Mouse (Mus musculus): ENCODE results near the gene Nagpa. TPM values are rescaled to one million over a fixed set of nuclear protein-coding genes. Genes with fewer than 3 reads are reported as not detected.
"Not testable (repeated sequence)": the region's sequence is repeated elsewhere in the genome, so short reads cannot be mapped to it uniquely, and the experiment has no call there.

The Nagpa gene
- total RNA-seq (2022): 10 to 100 TPM; 11.1 to 18.8 (median 14.8) TPM

DNA sequence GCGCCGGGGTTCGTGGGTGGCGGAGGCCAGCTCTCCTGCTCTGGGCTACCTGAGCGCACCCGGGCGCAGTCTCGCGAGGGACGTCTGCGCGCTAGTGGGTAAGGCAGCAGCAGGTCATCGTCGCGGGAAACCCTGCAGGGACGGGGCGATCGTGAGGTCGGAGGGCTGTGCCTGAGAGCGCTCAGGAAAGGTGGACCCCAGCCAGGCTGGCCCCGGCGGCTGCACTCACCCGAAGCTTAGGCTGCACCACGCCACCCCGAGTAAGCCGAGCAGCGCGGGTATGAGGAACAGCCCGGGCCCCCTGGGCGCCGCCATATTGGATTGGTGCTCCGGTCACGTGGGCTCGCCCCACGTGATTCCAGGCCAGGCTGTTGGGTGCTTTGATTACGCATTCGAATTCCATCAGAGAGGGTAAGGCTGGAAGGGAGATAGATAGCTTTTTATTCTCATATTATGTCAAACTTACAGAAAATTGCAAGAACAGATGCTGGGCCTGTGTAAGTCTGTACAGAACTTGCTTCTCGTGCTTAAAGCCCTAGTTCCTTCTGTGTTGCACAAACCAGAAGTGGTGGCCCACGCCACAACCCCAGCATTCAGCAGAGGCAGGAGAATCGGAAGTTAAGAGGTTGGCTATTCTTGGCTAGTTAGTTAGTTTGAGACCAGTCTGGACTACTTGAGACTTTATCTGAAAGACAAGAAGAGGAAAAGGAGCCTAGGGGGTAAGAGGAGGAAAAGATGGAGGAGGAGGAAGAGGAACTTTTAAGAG, at the start of gene Nagpa:
Gene Nagpa, minus strand, starts transcription at position 345 of the 766 bp plus-strand sequence.
- DNase-seq (ENCODE audit: low spot score in 2 of 2): peak; percentile 76 to 78

DNA sequence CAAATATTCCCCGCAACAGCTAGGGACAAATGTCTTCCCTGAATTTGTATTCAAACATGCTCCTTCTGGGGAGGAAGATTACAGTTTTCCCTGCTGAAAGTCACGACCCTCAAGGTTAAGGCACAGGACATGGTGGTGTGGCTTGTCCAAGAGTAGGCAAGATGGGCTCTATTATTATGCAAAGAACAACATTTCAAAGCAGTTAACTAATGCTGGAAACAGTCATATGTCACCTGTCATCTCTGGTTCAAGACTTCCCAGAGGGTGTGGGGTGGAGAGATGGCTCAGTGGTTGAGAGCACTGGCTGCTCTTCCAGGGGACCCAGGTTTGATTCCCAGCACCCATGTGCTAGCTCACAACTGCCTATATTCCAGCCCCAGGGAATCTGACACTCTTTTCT, 48.4 kb upstream of the Nagpa start:
- DNase-seq (ENCODE audit: low spot score in 2 of 2): no peak

DNA sequence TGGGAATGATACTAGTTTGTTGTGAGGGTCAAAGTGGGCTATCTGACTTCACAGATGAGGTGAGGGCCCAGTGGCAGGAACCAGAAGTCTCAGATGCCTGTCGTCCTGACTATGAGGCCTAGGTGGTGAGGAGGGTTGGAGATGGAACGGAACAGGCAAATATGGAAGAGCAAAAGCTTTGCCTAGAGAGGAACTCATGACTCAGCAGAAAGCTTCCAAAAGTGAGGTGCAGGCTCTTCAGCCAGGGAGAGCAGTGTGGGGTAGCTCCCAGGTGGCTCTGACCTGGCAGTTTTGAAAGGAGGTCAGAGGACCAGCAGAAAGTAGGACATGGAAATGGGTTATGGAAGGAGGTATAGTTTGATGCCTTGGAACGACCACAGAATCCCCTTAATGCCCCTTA, 47.1 kb upstream of the Nagpa start:
- no peak for DNase-seq (ENCODE audit: low spot score in 2 of 2)

DNA sequence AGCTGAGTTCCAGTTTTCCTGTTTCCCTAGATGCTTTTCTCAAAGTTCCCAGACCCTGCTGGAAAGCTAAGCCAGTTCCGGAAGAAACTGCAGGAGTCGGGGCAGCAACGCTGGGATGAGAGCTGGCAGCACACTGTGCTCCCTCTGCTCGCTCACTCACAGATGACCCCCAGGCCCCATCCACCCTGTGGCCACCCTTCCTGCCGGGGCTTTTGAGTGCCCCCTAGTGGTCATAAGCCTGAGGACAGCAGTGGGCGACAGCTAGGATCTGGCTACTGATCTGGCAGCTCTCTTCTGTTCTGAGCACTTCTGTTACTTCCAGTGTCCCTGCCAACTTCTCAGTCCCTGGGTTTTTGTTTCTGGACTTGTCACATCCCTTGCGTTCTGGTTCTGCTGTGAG, 40.6 kb upstream of the Nagpa start:
- DNase-seq (ENCODE audit: low spot score in 2 of 2): peak in 1 of 2 experiments; percentile 42

DNA sequence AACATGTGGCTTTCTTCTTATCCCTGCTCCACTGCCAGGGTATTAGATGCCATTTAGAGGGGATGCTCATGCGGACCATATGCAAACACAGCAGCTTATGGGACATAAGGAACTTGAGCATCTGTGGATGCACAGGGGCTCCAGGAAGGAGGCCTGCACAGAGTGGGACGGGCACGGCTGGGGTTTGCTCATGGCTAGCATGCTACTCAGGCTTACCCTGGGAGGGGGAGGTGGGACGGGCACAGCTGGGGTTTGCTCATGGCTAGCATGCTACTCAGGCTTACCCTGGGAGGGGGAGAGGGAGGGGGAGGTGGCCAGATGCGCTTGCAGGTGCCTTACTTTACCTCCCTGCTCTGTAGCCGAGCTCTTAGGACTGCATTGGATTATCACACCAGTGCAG, 39.1 kb upstream of the Nagpa start:
- DNase-seq (ENCODE audit: low spot score in 2 of 2): no peak

DNA sequence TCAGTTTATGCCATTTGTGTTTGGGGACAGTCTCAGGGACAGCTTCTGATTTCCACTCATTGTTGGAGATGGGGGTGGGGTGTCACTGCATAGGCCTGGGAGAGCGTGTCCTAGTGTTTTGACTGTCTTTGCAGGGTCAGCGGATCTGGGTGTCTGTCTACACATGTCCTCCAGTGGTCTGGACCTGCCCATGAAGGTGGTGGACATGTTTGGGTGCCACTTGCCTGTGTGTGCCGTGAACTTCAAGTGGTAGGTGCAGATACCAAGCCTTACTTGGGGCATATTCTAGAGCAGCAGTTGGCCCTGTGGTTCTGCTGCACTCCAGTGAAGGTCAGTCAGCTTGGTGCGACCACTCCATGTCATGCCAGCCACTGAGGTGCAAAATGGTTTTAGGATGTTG, 38.5 kb upstream of the Nagpa start:
- no peak for DNase-seq (ENCODE audit: low spot score in 2 of 2)

DNA sequence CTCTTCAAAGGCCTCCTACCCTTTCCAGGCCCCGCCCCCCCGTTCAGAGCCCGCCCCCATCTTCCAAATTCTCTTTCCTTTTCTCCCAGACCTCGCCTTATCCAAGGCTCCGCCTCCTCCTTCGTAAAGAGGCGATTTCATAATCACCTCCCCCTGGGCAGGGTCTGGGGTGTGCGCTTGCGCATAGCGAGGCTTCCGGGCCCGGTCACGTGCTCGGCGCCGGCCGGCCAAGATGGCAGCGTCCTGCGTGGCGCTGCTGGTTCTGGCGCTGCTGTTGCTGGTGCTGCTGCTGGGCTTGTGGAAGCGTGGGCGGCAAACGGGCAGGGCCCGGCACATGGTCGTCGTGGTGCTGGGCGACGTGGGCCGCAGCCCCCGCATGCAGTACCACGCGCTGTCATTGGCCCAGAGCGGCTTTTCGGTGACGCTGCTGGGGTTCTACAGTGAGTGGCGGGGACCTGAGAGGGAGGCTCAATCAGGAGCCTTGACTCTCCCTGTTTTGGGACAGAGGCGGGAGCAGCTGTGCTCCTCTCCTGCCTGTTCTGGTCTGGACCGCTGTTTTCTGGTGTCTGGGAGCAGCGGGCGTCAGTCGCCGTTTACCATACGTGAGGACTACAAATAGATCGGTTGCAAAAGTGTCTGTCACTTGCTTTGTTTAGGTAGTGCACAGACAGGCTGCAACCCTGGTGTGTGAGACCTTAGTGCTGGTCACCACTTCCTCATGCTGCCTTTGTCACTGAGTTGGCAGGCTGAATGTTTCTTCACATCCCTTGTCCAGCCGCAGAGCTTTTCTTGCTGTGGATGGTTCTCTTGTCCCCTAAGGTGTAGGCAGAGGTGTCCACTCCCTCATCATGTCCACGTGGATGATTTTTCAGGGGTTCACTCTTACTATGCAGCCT, 29.9 kb upstream of the Nagpa start, which contains the start of gene Alg1:
Gene Alg1, plus strand, starts transcription at position 204 of the 896 bp plus-strand sequence.
- peak; percentile 89 to 93 for DNase-seq (ENCODE audit: low spot score in 2 of 2)

DNA sequence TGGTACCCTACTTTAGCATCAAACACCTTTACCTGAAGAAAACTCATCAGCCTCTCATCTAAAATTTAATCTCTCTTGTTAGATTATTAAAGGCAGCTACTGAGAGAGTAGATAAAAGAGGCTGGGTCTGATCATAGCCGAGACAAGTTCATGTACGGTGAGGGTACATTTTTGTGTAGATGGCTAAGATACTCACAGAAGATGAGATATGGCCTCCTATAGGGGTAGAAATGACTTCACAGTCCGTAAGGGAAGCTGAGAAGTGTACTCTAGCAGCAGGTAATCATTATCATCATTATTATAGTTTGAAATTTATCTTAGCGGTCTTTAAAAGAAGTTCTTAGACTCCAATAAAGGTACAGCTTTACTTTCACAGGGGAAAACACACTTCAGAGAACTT, 29.2 kb upstream of the Nagpa start:
- no peak for DNase-seq (ENCODE audit: low spot score in 2 of 2)

DNA sequence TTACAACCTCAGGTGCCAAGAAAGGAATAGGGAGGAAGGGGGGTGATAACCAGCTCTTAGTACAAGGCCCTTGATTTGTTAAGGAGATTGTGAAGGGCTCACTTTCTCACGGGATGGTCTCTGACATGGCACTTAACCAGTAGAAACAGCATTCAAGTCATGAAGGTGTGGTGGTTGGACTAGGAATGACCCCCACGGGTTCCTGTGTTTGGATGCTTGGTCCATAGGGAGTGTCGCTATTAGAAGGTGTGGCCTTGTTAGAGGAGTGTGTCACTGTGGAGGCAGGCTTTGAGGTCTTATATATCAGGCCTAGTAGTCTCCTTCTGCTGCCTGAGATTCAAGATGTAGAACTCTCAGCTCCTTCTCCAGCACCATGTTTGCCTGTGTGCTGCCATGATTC, 24.3 kb upstream of the Nagpa start:
- DNase-seq (ENCODE audit: low spot score in 2 of 2): not testable (repeated sequence)

DNA sequence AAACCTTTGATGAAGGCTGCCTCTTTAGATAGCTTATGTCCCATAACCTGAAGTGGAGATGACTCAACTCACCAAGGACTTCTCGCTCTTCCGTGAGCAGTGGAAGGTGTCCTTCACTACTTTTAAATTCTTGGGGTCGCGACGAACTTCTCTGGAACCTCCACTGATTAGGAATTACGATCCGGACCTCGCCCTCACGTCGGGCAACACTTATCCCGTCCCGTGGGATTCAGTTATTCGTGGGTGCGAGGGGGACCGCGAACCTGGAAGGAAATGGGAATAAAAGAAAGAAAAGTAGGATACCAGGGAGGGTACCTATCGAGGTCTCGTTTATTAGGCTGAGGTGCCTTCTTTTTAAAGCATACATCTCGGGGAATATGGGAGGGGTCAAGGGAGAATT, 23.7 kb upstream of the Nagpa start:
- DNase-seq (ENCODE audit: low spot score in 2 of 2): not testable (repeated sequence)

DNA sequence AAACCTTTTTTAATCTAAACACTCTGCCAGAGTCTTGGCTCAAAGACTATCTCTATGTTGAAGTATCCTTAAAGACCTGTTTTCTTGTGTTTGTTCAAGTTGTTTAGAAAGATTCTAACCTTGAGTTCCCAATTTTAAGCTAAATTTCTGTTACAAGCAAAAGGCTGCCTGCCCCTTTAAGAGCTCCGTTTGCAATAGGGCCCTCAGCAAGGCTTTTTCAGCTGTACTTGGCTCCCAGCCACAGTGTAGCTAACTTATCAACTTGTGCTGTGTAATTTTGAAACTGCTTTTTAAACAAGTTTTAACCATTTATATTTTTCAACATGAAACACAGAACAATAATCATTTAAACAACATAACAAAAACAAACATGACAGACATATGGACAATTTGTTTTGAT, 22.7 kb upstream of the Nagpa start:
- not testable (repeated sequence) for DNase-seq (ENCODE audit: low spot score in 2 of 2)

DNA sequence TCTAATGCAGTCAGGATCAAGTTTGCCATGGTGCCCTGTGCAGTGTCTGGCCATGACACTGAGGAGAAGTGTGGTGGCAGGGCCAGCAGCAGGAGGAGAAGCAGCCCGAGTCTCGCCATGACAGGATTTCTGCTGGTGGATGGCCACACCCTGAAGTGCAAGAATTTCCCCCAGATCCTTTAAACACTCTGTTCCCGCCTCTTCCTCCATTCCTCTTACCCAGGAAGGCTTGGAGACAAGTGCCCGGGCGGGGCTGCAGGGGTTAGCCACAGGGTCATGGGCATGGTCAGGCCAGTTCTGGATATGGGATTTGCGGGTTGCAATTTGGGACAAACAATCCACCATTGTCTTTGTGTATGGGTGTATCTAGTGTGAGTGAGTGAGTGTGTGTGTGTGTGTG, 18.3 kb upstream of the Nagpa start, which contains the start of gene AU021092:
Gene AU021092, minus strand, starts transcription at position 160 of the 400 bp plus-strand sequence.
- DNase-seq (ENCODE audit: low spot score in 2 of 2): no peak

DNA sequence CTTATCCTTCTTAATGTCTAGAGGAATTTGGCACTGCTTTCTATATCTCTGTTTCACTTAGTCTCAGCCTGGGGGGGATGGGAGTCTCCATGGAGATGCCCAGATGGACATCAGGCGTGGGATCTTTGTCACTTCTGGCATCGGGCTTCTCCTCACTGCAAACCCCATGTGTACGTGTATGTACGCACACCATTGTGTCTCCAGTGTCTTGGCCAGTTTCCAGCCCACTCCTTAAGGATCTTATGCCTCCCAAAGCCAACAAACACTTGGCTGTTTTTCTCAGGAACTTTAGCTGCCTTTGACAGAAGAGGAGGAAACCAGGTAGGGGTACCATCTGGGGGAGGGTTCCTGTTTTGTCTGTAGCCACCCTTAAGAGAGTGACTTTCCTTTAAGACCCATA, 17.6 kb upstream of the Nagpa start:
- DNase-seq (ENCODE audit: low spot score in 2 of 2): no peak

DNA sequence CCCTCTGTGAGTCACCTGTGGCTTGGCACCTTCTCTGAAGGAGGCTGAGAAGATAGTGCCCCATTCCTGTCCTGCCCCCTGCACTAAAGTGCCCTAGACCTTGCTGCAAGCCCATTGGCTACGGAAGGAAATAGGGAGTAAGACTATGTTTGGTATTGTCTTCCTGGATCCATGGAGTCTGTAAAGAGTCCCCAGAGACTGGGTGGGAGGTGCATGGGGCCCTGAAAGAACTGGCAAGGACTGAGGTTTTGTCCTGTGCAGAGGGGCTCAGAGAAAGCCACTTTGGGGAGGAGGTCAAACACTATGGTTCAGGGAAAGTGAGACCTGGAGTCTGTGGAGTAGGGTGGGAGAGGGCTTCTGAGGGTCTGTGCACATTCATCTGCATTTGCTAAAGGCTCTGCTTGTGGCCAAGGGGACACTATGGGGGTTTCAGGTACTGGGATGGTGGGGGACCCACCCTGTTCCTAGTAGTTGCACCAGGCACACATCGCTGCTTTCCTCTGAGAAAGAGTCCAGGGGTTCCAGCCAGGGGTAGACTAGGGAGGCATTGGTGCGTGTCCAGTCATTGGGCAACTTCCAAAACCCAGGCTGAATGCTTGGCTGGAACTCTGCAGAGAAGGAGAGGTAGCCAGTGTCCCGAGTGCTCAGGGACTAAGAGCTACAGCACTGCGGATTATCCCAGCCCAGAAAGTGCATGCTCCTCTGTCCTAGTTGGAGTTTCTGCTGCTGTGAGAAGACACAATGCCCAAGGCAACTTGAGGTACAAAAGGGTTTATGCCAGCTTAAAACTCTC, 13.7 kb upstream of the Nagpa start:
- DNase-seq (ENCODE audit: low spot score in 2 of 2): no peak

DNA sequence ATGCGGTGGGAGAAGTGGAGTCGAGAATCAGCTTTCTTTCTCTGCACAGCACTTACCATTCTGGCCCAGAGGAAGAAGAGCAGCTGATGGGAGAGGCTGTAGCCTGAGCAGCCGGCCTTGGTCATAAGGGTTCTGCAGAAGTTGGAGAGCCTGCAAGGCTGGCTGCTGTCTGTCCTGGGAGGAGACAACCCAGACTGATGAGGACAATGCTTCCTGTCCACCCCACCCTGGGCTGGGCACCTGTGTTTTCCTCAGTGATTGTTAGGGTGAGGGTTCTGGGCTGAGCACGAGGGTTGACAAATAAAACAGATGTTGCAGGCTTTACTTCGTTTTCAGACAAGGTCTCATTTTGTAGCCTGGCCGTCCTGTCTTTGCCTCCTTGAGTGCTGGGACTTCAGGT, 12.9 kb upstream of the Nagpa start:
- no peak for DNase-seq (ENCODE audit: low spot score in 2 of 2)

DNA sequence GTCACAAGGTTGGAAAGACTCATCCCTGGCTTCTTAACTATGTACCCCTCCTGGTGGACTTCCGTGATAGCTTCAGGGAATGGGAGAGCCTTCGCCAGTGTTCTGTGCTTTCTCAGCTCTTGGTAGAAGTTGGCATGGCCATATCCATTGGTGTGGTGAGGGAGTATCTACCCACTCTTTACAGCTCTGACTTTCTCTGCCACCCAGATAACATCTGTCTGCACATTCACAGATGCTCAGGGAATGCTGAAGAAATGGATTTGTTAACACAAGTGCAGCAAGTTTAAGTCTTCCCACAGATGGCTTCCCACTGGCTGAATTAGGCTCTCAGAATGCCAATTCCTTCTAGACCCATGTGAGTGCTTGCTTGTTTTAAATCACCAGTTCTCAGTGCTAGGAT, 10.3 kb upstream of the Nagpa start:
- DNase-seq (ENCODE audit: low spot score in 2 of 2): no peak

DNA sequence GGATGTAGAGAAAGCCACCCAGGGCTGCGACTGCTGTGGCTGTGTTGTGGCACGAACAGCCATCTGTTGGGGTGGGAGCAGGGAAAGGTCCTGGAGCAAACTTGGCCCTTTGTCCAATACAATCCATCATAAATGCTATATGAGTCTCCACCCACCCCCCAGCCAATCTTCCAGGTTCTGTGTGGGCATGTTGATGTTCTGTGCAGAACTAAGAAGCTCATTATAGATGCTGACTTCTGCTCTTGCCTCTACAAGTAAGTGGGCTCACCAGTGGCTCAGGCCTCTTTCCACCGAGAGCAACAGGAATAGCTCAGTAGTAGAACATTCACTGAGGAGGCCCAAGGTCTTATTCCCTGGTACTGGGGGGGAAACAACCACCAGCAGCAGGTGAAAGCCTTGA, 8.3 kb upstream of the Nagpa start:
- DNase-seq (ENCODE audit: low spot score in 2 of 2): no peak

DNA sequence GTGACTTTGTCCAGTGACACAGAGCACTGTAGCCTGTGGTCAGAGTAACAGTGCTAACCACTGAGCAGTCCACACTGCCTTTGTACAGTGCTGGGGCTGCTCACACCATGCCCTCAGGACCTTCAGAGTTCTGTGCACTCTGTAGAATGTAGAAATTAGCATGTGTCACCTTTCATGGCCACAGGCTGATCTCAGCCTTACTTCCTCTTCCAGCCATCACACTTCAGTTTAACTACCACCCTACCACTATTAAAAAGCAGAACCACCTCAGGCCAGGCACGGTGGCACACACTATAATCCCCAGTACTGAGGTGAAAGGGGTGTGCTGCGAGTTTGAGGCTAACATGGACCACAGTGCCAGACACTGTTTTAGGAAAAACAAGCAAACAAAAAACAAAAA, 6.6 kb upstream of the Nagpa start:
- no peak for DNase-seq (ENCODE audit: low spot score in 2 of 2)

DNA sequence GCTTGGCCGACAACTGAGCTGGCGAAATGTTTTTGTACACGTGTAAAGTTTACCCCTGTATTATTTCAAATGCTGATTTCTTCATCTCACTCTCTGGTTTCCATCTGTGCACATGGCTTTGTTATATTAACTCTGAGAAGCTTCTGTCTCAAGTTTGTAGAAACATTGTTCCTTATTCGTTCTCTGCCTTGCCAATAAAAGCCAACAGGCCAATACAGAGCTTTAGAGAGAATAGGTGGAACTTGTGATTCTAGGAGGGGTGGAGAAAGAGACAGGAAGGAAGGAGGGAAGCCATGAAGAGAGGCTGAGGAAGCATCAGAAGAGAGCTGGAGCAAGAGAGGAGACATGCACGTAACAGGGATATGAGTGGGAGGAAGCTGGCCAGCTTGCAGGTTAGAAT, 2.2 kb upstream of the Nagpa start:
- DNase-seq (ENCODE audit: low spot score in 2 of 2): no peak

DNA sequence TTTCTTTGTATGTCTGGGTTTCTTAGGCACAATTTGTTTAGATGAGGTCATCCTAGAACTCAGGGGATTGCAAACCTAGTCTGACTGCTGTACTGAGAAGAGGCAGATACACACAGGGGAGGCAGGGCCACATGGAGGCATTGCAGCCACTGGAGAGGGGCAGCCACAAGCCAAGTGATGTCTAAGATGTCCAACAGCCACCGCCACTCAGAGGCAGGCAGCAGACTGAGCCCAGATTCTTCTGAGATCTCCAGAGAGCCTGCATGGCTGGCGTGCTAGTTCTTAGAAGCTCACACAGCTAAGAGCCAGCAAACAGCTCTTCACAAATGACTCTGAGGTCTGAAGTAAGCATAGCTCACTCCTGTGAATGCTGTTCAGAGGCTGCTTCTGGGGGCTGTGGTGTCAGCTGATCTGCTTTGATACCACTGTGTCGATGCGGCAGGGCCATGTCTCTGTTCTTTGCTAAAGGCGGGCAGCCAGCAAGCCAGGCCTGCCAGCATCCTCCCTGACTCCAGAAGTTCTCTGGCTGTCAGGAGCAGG, 1.7 kb upstream of the Nagpa start:
- DNase-seq (ENCODE audit: low spot score in 2 of 2): no peak

DNA sequence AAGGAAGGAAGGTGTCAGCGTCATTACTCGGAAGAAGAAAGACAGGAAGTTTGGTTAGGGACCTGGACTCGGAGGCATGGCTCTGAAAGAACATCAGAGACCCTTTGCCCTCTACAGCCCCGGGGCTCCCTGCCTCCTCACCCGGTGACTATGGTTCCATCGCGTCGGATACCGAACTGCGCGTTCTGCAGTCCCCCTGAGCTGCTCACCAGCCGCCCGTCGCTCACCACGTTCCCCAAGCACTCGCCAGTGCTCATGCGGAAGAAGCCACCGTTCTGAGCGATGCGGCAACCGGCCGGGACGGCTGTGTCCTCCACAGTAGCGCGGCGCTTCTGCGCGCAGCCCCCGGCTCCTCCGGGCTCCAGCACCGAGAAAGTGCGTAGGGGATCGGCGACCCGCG, 612 bp downstream of the Nagpa start:
- DNase-seq (ENCODE audit: low spot score in 2 of 2): no peak

All from layer of hippocampus, adult 8-10 months (tissue).